Mouse (Mus musculus) Muller cell, postnatal 12 days (primary cell): ENCODE measurements around the gene Wdtc1.

Experiments used
- DNase-seq: peaks from one replicate; pipeline ENCODE4 v3.0.0-alpha.2; 2015; ENCODE audit errors: inconsistent ontology term

Wdtc1 gene

DNA sequence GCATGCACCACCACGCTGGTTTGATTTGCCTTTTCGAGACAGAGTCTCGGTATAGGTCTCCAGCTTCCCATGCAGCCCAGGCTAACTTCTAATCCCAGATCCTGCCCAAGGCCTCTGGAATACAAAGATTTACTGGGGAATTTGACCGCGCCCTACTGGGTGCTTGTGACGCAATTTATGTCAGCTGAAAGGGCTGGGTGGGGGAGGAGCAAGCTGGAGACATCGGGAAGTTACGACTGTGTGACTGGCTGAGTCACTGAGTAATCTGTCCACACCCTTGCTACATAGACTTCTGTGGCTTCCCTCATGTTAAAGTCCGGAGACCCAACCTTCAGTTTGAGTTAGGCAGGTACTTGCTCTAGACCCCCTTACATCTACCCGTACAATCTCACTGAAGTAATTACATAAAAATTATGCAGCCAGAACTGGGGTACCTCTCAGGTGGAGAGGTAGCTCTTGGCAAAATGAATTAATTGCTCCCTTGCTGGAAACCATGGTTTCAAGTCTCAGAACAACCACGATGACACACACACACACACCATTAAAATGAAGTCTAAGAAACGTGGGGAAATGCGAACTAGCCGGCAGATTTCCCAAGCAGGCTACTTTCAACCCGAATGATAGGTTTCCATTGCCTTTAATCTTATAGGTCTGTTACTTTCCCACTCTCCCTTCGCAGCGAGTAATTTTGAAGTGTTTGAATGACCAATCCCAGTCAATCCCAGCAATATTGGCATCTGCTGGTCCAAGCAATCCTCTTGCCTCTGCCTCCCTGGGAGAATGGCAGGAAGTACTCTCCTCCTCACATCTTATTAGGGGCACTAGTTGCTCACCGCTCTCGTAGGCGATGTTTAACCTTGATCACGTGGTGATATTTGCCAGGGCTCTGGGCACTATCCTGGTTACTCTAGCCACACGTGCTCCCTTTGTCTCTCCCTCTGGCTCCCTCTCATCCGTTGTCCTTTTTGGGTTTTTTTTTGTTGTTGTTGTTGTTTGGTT lies at the start of gene Wdtc1:
Wdtc1 (minus strand) TSS at position 115 of the 999 bp plus-strand sequence.
- DNase-seq = no peak

DNA sequence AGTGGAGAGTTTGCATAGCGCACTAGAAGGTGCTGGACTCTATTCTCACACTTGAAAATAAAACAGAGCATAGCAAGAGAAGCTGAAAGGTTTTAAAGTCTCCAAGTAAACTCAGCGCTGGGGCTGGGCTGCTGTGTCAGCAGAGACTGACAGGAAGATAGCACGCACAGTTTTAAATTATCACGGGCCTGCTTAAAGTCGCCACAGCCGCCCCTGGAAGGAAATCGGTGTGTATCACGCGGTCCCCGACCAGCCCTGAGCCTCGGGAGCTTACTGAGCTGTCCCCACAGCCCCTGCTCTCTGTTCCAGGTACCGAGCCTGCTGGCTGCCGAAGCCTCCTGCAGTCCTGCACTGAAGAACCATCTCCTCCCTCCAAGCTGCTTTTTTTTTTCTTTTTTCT lies 48.7 kb upstream of the Wdtc1 start:
- DNase-seq = no peak

DNA sequence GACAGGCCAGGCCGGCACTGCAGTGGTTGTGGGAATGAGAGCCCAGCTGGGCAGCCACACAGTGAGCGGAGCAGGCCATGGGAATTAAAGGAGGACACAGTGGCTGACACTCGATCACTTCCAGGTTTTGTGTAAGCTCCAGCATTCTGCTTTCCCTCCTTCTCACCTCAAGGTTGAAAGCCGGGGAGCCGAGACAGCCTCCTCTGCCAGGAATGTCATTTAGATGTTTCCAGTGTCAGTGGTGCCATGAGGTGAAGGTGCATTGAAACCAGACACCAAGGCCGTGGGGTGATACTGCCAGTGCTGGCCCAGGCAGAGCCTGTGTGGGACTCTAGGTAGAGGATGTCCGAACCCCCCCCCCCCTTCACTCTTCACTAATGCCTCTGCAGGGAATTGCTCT lies 46.8 kb upstream of the Wdtc1 start:
- no peak for DNase-seq

DNA sequence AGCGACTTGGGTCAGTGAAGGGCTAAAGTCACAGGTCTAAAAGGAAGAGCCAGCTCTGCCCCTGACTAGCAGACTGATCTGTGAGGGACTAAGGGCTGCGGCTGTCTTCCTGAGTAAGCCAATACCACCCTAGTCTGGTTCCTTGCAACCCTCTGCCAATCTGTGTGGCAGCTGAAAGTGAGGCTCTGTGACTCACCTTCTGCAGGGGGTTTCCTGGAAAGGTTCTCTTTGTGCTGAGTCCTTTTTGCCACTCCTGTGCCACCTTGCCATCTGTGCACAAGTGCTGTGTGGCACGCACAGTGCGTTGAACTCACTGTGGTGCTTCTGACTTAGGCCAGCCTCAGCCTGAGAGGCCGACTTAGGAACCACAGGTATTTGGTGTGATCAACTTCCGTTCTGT lies 46.2 kb upstream of the Wdtc1 start:
- no peak for DNase-seq

DNA sequence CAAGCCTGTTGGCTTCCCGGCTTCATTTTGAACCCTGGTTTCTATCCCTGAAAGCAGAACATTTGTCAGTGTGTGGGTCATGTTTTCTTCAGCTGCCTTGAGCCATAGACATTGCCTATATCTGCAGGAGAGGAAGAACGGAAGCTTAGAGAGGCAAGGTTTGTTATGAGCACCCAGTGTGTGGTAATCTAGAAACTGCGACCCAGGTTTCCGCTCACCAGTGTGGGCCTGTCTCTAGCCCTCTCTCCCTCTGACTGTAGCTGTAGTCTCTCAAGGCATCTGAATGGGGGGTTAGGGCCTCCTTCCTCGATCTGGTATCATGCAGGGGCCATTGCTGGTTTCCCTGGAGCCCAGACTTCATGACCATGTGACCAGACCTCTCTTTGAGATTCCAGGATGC lies 45.3 kb upstream of the Wdtc1 start:
- no peak for DNase-seq

DNA sequence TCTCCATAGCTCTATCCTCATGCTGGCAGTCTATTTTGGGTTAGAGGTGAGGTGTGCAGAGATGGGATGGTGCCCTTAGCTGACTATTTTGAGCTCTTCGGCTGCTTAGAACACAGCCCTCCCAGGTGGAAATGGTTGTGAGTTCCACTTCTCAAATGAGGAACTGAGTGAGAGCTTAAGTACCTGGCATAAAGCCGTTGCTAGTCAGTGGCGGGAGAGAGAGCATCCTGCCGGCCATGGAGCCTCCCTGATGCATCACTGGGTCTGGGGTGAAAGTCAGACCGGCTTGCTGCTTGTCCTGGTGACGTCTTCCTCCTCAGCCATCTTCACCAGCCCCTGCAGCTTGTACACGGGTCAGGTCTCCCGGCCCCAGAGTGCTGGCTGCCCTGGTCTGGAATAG lies 44.7 kb upstream of the Wdtc1 start:
- DNase-seq = no peak

DNA sequence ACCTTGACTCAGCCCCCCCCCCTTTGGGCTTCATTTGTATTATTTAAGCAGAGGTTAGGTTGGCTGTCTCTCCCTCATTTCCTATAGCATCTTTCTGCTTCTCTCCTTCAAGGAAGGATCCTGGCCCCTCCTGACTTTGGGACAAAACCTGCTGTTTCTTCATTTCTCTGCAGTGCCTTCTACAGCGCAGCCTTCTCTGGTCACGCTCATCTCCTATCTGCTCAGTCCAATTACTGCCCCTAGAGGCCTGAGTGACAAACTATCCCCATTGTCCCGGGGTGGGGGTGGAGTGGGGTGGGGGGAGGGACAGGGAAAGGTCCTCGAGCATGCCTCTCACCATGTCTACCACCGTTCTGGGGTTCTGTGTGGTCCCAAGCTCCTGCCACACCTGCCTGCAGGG lies 44.0 kb upstream of the Wdtc1 start:
- no peak for DNase-seq

DNA sequence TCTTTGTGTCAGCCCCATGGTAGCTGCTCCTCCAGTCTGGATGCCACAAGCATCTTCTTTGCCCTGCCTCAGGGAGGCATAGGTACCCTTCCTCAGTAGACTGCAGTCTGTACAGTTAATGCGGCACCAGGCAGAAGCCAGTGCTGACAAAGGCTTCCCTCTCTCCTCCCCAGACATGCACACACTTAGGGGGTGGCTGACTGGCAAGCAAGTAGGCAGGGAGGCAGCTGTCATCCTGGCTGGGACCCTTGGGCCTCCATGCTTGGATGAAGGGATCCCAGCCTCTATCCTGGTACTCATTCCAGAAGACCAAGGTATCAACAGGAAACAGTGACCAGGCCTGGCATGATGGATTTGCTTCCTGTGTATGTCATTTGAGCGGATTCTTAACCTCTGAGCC lies 42.8 kb upstream of the Wdtc1 start:
- no peak for DNase-seq

DNA sequence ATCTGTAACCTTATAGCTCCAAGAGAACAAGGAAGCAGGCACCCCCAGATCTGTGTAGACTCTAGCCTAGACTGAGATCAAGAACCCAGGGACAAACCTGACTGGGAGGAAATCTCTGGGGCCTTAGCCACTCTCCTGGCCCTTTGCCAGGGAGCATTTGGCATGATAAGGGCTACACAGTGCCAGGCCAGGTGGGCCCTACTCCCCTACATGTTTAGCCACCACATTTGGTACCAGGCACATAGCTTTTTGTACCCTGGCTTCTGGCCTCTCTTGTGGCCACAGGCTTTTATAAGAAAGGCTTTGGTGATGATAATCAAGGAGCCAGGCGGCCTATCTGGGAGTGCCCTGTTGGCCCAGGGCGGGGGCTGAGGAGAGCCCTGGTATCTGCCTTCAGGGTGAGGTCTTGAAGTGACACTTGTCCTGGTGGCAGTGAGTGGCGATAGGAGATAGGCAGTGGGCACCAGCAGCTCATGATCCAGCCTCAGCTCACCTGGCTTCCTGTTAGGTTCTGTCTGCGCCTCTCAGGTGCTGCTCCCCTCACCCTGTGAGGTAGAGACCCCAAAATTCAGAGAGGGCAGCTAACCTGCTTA lies 41.8 kb upstream of the Wdtc1 start:
- no peak for DNase-seq

DNA sequence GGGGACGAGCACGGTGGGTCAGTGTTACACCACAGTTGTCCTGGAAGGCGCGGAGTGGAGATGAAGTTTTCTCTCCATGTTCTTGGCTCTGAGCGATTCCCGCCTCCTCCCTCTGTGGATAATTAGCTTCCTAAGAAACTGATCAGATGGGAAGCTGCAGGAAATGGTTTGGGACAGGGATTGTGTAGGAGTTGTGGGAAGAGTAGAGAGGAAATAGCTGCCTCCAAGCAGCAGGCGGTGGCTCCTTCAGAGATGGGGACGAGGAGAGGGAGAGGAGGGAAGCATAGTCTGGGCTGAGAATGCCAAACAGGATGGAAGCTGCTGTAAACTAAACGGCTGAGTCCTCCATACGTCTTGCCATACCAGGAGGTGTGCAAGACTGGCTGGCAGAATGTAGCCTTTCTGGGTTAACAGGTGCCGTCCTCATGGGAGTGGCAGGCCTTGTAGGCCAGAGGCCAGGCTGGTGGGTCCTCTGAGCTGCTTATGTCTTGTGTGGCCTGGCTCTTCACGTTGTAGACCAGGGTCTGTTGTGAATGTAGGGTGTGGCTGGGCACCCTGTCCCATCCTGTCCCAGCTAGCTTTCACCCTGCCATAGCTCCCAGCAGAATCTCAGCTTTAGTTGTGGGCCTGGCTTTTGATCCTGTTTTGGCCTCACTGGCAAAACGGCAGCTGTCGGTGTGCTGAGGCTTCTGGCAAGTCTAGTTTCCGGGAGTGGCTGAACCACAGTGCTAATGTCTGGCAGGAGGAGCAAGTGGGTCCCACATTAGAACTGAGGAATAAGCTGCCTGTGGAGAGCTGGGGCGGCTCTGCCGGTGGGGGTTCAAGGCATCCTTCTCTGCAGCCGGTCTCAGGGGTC lies 38.1 kb upstream of the Wdtc1 start:
- no peak for DNase-seq

DNA sequence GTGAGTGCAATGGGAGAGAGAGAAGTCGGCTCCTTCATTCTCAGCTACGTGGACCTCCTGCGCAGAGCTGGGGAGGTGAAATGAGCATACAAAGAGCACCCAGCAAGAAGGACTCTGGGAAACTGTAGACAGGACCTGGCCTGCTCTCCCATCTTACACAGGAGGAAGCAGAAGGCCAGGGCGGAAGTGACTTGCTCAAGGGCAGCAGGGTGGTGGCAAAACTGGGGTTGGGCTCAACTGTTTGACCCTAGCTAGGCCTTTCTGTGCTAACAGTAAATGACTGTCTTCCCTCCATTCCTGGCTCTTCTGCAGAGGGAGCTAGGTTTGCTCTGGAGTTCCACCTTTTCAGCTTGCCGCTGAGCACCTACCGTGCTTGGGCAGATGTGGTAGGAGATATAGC lies 37.3 kb upstream of the Wdtc1 start:
- no peak for DNase-seq

DNA sequence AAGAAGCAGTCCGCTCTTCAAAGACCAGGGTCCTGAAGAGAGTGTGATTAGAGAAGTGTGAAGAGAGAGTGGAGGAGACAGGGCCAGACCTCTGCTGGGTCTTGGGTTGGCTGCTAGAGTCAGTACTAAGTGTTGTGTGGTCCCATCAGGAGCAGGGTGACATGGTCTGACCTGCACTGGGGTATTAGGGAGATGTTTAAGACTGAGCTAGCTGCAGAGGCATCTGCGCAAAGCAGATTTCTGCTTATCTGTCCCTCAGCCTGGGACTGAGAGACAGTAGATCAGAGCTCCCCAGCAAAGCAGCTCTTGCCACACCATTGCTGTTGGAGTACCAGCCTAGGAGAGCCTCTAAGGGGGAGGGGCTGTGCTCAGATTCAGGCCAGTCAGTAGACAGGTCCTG lies 36.8 kb upstream of the Wdtc1 start:
- DNase-seq = no peak

DNA sequence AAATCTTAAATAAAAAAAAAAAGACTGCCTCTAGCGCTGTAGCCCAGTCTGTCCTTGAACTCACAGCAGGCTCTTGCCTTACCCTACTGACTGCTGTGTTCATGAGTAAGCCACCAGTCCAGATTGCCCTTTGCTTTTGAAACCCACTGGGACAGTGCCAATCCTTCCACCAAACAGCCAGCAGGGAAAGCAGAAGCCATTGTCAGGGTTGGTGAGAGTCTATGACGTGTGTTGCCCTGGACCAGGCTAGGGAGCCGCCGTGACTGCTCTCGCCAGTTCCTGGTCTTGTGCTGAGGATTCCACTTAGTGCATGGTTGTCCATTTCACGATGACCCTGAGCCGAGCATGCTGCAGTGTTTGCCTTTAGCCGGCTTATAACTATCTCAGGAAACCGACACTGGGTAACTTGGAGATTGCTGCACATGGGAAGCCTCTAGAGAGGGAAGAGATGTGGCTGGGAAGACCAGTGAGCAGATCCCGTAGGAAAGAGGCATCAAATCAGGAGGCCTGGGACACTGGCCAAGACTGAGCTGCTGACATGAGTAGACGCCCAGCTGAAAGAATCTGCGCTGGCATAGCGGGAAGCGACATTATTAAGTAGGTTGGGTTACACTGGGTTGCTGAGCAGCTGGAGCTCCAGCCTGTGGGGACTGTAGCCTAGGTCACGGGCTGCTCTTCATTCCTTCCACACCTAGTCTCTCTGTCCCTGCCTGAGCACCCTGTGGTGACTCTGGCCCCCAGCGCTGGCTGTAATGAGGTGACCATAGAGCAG lies 35.7 kb upstream of the Wdtc1 start:
- peak; percentile 53 for DNase-seq

DNA sequence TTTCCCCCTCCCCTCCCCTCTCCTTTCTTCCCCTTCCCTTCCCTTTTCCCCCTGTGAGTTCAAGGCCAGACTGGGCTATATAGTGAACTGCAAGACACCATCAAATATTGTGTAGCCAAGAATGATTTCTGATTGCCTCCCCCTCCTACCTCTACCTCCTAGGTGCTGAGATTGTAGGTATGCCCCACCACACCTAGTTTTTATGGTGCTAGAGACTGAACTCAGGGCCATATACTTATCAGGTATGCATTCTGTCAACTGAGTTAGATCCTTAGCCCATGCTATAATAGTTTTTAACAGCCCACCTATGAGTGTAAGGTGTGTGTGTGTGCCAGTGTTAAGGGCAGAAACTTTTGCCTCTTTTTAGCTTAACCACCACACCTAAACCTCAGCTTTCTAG lies 33.8 kb upstream of the Wdtc1 start:
- DNase-seq = no peak

DNA sequence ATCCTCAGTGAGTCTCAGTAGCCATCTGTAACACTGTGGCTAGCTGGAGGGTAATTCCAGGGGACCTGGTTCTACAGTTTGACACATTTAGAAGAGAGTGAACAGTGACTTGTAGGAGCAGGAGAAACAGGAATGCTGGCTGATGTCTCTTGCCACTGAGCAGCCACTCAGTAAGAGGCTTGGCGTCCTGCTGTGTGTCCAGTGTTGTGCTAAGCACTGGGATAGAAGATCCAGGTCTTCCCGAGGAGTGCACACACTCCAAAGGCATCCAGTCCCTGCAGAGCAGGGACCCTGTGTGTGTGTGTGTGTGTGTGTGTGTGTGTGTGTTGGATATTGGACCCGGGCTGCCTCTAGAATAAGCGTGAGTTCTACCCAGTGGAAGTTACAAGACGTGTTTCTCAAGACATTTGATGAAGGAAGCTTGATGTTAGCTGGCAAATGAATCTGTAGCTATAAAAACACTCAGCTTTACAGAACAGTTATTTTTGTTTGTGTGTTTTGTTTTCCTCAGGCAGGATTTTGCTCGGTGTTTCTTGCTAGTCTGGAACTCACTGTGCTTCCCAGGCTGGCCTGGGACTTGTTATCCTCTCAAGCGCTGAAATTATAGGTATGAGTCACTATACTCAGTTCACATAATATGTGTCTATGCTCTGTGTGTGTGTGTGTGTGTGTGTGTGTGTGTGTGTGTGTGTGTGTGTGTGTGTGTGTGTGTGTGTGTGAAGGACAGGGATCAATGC lies 32.9 kb upstream of the Wdtc1 start:
- DNase-seq = no peak

DNA sequence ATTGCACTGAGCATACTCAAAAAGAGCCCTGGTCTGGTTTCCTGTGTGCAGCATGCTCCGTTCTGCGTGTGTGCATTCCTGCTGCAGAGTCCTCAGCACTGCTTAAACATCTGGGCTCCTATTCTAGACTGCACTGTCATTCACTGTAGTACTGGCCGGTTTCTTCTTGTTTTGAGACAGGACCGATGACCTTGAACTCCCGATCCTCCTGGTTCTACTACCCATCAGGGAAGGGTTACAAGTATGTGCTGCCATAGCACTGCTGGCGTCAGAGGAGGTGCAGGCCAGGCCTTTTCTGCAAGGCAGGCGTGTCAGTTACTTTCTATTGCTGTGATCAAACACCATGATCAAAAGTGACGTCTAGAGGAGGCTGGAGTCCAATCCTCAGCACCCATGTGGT lies 27.9 kb upstream of the Wdtc1 start:
- no peak for DNase-seq

DNA sequence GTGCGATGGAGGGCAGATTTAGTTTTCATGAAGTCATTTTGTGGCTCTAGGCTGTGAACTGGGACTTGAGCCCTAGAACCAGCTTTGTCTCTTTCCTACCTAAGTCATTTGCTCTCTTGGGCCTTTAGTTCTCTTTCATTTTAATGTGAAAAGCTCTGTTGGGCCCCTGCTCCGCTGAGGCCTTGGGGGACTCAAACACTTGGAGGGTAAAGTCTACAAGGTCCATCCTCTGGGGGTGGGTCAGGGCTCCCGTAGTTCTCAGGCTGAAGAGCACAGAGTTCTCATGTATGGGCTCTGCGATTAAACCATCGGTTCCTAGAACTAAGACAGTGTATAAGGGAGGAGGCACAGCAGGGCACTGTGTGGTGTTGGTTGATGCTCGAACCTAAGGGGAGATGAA lies 27.3 kb upstream of the Wdtc1 start:
- DNase-seq = no peak

DNA sequence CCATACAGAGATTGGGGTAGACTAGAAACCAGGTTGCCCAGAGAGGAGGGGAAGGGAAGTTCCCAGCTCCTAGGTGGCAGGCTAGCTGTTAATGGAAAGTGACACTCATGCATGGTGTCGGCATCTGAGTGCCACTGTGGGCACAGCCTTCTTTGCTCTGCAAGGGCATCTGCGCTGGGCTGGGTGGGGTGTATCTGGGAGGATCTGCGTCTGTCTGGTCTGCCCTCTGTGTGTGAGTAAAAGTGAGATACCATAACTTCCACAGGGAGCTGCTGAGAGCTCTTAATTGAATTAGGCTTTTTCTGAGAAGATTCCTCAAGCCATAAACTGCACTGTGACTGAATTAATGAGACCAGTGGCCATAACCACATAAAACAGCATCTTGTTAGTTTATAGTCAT lies 26.6 kb upstream of the Wdtc1 start:
- DNase-seq = no peak

DNA sequence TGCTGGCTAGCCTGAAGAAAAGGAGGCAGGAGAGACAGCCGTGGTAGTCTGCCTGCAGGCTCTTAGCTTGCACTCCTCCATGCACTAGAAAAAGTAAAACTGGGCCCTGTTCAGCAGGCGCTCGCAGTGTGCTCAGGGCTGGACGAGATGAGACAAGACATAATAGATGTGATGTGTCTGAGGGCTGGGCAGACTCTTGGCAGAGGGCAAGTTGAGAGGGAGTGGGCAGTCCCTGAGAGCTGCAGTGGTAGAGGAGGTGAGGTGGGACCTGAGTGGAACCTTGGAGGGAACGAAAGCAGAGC lies 25.7 kb upstream of the Wdtc1 start:
- peak; percentile 30 for DNase-seq

DNA sequence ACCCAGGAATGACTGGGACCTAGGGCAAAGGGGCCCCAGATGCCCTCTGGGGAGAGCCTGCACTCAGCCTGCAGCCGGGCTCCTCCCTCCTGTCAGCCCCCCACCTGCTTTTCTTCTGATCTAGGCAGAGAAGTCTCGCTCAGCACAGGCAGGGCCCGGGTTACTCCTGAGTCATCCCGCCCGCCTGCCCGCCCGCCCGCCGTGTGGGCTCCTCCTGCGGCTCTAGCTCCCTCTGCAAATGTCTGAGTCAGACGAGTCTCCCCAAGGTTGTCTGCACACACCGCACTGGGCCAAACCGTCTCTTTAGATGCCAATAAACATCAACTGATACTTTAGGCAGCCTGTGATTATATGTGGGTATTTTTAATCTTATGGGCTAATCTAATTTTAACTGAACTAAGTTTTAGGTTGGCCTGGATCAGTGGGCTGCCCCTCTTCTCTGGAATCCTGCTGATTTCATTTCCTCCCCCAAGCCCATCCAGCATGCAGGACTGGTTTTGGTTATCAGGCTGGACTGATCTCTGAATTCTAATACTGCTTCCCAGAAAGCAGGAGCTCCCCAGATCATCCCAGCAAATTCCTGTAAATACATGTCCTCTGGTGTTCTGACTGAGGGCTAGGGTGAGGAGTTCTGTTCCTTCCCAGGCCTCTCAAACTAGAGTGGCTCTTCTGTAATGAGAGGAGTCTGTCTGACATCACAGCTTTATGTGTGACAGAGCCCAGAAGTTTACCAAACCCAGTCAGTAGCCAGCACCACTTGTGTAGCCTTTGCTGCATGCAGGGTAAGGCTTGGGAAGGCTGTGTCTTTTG lies 25.2 kb upstream of the Wdtc1 start:
- peak; percentile 91 for DNase-seq
